Mouse (Mus musculus): ENCODE data around the gene Hyal3. TPM values are rescaled to one million over a fixed set of nuclear protein-coding genes. Genes with fewer than 3 reads are reported as not detected.

Hyal3 gene
- polyA plus RNA-seq, 1 experiment: 1.6 TPM

GRCm38 (mm10) chr9:107587833-107588639, 7.4 kb downstream of the Hyal3 start:
- H3K27me3 ChIP-seq (replicated peaks; ENCODE audit: control insufficient read depth, insufficient read depth, low read length): no peaks in the 10 kb centered on the region
- peaks cover 21% of the 10 kb centered on the region; the same call in 1 of the 2 replicates for H3K4me1 ChIP-seq (ENCODE audit: control insufficient read depth, insufficient read depth, low read length)
- peak overlapping the region; percentile 74 for H3K4me3 ChIP-seq (ENCODE audit: insufficient read depth, low read depth, low read length)
- DNase-seq: peak; percentile 77
- no peaks in the 10 kb centered on the region for H3K36me3 ChIP-seq (ENCODE audit: control insufficient read depth, insufficient read depth, low read length)
- no peak for TF ChIP-seq POLR2A (IDR thresholded peaks at IDR 0.05; ENCODE audit: low read depth, low read length)
- TF ChIP-seq CTCF (conservative IDR thresholded peaks at IDR 0.05; ENCODE audit: insufficient read depth, insufficient read length, low read depth, low read length): no peak
- H3K27ac ChIP-seq (ENCODE audit: insufficient read depth, low read depth, low read length): peak overlapping the region; percentile 67
- WGBS: 3% methylated on average over 33 of the region's 33 CpGs

DNA sequence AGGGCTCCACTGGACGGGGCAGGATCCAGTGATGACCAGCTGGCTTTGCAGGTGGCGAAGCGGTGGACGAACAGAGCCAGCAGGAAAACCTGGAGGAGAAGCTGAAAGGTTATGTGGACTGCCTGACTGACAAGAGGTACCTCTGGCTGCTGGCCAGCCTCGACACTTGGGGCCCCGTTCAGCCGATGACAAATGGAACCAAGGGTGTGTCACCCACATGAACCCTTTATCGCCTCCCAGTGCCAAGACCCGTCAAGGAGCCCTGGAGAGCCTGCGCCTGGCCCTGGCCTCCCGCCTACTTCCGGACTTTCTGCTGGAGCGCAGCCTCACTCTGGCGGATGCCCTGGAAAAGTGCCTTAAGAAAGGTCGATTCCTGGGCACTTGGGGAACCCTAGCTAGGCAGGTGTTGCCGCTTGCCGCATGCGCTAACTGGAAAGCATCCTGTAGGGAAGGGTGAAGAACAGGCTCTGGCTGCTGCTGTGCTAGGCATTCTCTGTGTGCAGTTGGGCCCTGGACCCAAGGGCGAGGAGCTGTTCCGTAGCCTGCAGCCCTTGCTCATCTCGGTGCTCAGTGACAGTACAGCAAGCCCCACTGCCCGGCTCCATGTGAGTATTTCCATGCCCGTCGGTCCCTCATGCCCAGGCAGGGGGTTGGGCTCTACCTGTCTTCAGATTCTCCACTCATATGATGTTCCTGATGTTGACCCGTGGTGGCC, 9.6 kb downstream of the Hyal3 start:
- Histone ChIP-seq H3K27ac (ENCODE audit: insufficient read depth, low read depth, low read length) (peak overlapping the region; percentile 47), H3K4me1 (ENCODE audit: control insufficient read depth, insufficient read depth, low read length) (peaks cover 30% of the 10 kb centered on the region), H3K36me3 (ENCODE audit: control insufficient read depth, insufficient read depth, low read length) (no peaks in the 10 kb centered on the region), H3K4me3 (ENCODE audit: insufficient read depth, low read depth, low read length) (no peak overlapping the region), H3K27me3 (replicated peaks; ENCODE audit: control insufficient read depth, insufficient read depth, low read length) (no peaks in the 10 kb centered on the region)
- DNase-seq: peak; percentile 89
- no peak for TF ChIP-seq CTCF (conservative IDR thresholded peaks at IDR 0.05; ENCODE audit: insufficient read depth, insufficient read length, low read depth, low read length)
- TF ChIP-seq POLR2A (IDR thresholded peaks at IDR 0.05; ENCODE audit: low read depth, low read length): no peak
- 57% methylated on average over 25 of the region's 25 CpGs for WGBS

DNA sequence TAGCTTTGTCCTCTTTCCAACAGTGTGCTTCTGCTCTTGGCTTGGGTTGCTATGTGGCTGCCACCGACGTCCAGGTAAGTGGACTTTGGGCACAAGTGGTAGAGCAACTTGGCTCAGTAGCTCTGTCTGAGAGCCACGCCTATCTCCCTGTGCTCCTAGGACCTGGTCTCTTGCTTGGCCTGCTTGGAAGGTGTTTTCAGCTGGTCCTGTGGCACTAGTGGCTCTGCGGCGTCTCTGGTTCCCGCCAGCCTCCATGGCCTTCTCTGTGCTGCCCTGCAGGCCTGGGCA, 10.1 kb downstream of the Hyal3 start:
- TF ChIP-seq POLR2A (IDR thresholded peaks at IDR 0.05; ENCODE audit: low read depth, low read length) (no peak), CTCF (conservative IDR thresholded peaks at IDR 0.05; ENCODE audit: insufficient read depth, insufficient read length, low read depth, low read length) (no peak)
- no peaks in the 10 kb centered on the region for H3K27me3 ChIP-seq (replicated peaks; ENCODE audit: control insufficient read depth, insufficient read depth, low read length)
- peaks cover 30% of the 10 kb centered on the region for H3K4me1 ChIP-seq (ENCODE audit: control insufficient read depth, insufficient read depth, low read length)
- 53% methylated on average over 6 of the region's 6 CpGs for WGBS
- peak; percentile 90 for DNase-seq
- no peaks in the 10 kb centered on the region for H3K36me3 ChIP-seq (ENCODE audit: control insufficient read depth, insufficient read depth, low read length)
- peak overlapping the region; percentile 9; the same call in 1 of the 2 replicates for H3K4me3 ChIP-seq (ENCODE audit: insufficient read depth, low read depth, low read length)
- peak overlapping the region; percentile 63 for H3K27ac ChIP-seq (ENCODE audit: insufficient read depth, low read depth, low read length)

- no peaks in the 10 kb centered on the region for H3K27me3 ChIP-seq (replicated peaks; ENCODE audit: control insufficient read depth, insufficient read depth, low read length)
- peaks cover 40% of the 10 kb centered on the region for H3K4me1 ChIP-seq (ENCODE audit: control insufficient read depth, insufficient read depth, low read length)
- peak overlapping the region; percentile 65 for H3K27ac ChIP-seq (ENCODE audit: insufficient read depth, low read depth, low read length)
- no peaks in the 10 kb centered on the region for H3K36me3 ChIP-seq (ENCODE audit: control insufficient read depth, insufficient read depth, low read length)
- 76% methylated on average over 11 of the region's 11 CpGs for WGBS
- no peak overlapping the region for H3K4me3 ChIP-seq (ENCODE audit: insufficient read depth, low read depth, low read length)
- TF ChIP-seq CTCF (conservative IDR thresholded peaks at IDR 0.05; ENCODE audit: insufficient read depth, insufficient read length, low read depth, low read length) (no peak), POLR2A (IDR thresholded peaks at IDR 0.05; ENCODE audit: low read depth, low read length) (no peak)
- peak; percentile 93 for DNase-seq
Observed at GRCm38 (mm10) chr9:107593101-107593976, 12.7 kb downstream of the Hyal3 start.

DNA sequence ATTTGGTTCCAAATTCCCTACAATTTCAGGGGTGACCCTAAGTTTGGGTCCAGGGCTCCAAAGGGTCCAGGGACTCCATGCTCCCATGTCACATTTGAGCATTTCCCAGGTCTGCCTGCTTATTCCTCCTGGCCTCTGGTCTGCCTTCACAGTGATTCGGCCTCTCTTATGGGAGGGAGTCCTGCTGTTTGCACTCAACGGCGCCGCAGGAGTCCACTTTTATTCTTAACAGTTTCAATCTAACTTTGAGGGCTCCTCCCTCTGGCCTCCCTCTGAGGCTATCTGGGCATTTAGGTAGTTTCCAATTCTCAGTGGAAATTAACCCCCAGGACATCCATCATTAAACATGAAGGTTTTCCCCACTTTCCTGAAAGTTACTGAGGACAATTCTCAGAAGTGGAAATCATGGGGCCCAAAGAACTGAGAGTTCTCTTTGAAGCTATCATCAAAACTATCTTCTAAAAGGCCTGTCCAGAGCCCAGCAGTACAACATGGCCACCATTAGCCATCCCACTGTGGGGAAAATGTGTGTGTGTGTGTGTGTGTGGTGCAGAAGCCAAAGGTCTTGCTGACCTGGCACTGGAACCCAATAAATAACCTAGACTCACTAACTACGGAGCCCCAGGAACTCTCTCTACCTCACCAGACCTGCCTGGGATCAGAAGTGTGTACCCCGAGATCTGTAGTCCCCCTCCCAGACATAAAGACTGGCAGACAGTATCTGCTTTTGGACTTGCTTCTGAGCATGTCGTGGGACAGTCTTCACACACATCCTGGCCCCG, 13.9 kb downstream of the Hyal3 start:
- peaks cover 38% of the 10 kb centered on the region for H3K4me1 ChIP-seq (ENCODE audit: control insufficient read depth, insufficient read depth, low read length)
- peak overlapping the region; percentile 14; the same call in 1 of the 2 replicates for H3K27ac ChIP-seq (ENCODE audit: insufficient read depth, low read depth, low read length)
- H3K27me3 ChIP-seq (replicated peaks; ENCODE audit: control insufficient read depth, insufficient read depth, low read length): no peaks in the 10 kb centered on the region
- no peak for TF ChIP-seq CTCF (conservative IDR thresholded peaks at IDR 0.05; ENCODE audit: insufficient read depth, insufficient read length, low read depth, low read length)
- no peak for TF ChIP-seq POLR2A (IDR thresholded peaks at IDR 0.05; ENCODE audit: low read depth, low read length)
- H3K36me3 ChIP-seq (ENCODE audit: control insufficient read depth, insufficient read depth, low read length): no peaks in the 10 kb centered on the region
- DNase-seq: peak; percentile 63
- H3K4me3 ChIP-seq (ENCODE audit: insufficient read depth, low read depth, low read length): no peak overlapping the region
- 56% methylated on average over 8 of the region's 8 CpGs for WGBS

All from kidney, adult 2 months (tissue).